Mouse (Mus musculus): ENCODE data around the gene Tead2. TPM values are rescaled to one million over a fixed set of nuclear protein-coding genes. Genes with fewer than 3 reads are reported as not detected.

Gene Tead2
- polyA plus RNA-seq, 1 experiment, result 147 TPM

DNA sequence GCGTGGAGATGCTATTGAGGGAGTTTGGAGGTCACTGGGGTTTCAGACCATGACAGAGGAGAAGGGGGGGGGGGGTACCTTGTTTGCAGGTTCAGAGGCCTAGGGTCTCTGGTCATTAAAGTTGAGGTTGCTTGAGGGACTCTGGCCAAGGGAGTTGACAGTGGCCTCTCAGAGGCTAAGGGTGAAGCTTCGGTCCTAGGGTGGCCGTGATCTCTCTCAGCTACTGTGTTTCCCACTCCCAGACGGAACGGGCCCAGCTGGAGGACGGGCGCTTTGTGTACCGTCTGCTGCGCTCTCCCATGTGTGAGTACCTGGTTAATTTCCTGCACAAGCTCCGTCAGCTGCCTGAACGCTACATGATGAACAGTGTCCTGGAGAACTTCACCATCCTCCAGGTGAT, 16.4 kb downstream of the Tead2 start:
- 0 out of 2 replicates have a peak, but pooled peaks cover 5% of the 10 kb centered on the region for H3K36me3 ChIP-seq (ENCODE audit: control insufficient read depth, insufficient read depth, low read length, poor library complexity, severe bottlenecking)
- H3K9me3 ChIP-seq (replicated peaks; ENCODE audit: control insufficient read depth, insufficient read depth, low read length, poor library complexity, severe bottlenecking), result no peaks in the 10 kb centered on the region
- no peak overlapping the region for H3K9ac ChIP-seq (ENCODE audit: low read depth, poor library complexity, severe bottlenecking)

DNA sequence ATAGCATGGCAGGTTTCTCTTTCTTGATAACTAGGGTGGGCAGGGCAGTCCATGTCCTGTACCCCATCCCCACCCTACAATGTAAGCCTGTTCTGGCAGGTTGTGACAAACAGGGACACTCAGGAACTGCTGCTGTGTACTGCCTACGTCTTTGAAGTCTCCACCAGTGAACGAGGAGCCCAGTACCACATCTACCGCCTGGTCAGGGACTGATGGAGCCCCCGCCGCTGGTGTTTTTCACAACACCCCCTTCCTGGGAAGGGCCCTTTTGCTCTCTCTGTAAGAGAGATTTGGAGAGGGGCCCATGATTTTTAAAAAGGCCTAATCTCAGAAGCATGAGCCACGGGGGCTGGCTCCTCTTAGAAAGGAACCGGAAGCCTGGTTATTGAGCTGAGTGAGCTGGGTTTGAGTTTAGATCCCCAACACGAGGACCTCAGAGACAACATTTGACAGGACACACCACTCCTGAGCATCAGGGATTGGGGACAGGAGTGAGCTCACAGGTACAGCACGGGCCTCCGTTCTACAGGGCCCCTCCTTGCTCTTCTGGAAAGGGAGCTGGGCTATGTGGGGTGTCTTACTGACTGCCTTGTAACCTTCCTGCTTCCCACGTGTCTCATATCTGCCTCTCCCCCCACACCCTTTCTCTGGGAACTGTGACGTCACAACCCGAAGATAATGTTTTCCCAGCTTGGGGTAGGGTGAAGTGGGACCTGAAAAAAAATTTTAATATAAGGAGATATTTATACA, 17.3 kb downstream of the Tead2 start:
- no peak overlapping the region for H3K4me3 ChIP-seq (ENCODE audit: low read depth, low read length)
- no peak overlapping the region for H3K9ac ChIP-seq (ENCODE audit: low read depth, poor library complexity, severe bottlenecking)
- TF ChIP-seq POLR2A (IDR thresholded peaks at IDR 0.05; ENCODE audit: insufficient read depth, low read length) (no peak), CTCF (IDR thresholded peaks at IDR 0.05; ENCODE audit: low read depth, low read length) (no peak), EP300 (IDR thresholded peaks at IDR 0.05; ENCODE audit: insufficient read depth, low read depth, low read length) (no peak)
- H3K9me3 ChIP-seq (replicated peaks; ENCODE audit: control insufficient read depth, insufficient read depth, low read length, poor library complexity, severe bottlenecking), result no peaks in the 10 kb centered on the region
- H3K4me1 ChIP-seq (ENCODE audit: control insufficient read depth, insufficient read depth, low read length), result peaks cover 8% of the 10 kb centered on the region
- no peaks in the 10 kb centered on the region for H3K27me3 ChIP-seq (ENCODE audit: control insufficient read depth, insufficient read depth, low read length, poor library complexity, severe bottlenecking)
- no peak overlapping the region for H3K27ac ChIP-seq (ENCODE audit: insufficient read depth, low read length)
- 0 out of 2 replicates have a peak, but pooled peaks cover 5% of the 10 kb centered on the region for H3K36me3 ChIP-seq (ENCODE audit: control insufficient read depth, insufficient read depth, low read length, poor library complexity, severe bottlenecking)

More for the DNA sequence above, 16.4 kb downstream of the Tead2 start:
- H3K27me3 ChIP-seq (ENCODE audit: control insufficient read depth, insufficient read depth, low read length, poor library complexity, severe bottlenecking), result no peaks in the 10 kb centered on the region
- TF ChIP-seq POLR2A (IDR thresholded peaks at IDR 0.05; ENCODE audit: insufficient read depth, low read length) (no peak), EP300 (IDR thresholded peaks at IDR 0.05; ENCODE audit: insufficient read depth, low read depth, low read length) (no peak), CTCF (IDR thresholded peaks at IDR 0.05; ENCODE audit: low read depth, low read length) (no peak)
- H3K27ac ChIP-seq (ENCODE audit: insufficient read depth, low read length), result no peak overlapping the region
- peaks cover 7% of the 10 kb centered on the region for H3K4me1 ChIP-seq (ENCODE audit: control insufficient read depth, insufficient read depth, low read length)
- no peak overlapping the region for H3K4me3 ChIP-seq (ENCODE audit: low read depth, low read length)

DNA sequence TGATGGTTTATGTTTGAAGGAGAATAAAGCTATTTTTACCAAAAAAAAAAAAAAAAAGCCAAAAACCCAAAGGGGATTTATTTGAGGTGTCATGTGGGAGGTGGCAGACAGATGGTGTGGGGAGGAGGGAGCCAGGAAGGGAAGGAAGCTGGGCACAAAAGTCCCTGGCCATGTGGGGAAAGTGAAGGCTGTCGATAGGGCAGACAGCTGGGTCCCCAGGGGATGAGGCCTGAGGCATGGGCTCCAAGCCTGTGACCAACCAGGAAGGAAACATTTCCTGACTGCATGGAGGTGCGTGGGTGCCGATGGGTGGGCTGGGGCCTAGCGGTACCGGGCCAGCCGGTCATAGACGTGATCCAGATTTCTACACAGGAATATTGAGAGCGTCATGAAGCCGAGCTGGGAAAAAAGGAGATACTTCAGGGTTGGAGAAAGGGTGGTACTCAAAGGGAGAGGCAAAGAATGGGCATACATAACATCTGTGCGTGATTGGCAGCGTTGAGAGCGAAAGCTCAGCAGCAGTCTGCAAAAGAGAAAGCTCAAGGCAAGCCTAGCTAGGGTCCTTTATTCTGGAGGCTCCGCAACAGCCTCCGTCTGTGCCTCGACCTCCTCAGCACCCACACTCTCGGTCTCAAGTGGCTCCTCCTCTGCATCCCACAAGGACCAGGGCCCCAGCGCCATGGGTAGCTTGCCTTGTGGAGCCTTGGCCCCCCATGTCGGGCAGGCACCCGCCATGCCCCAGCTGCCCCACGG, 18.2 kb downstream of the Tead2 start:
- no peak for TF ChIP-seq CTCF (IDR thresholded peaks at IDR 0.05; ENCODE audit: low read depth, low read length)
- no peak for TF ChIP-seq EP300 (IDR thresholded peaks at IDR 0.05; ENCODE audit: insufficient read depth, low read depth, low read length)
- no peak for TF ChIP-seq POLR2A (IDR thresholded peaks at IDR 0.05; ENCODE audit: insufficient read depth, low read length)
- Histone ChIP-seq H3K4me3 (ENCODE audit: low read depth, low read length) (peak overlapping the region; percentile 48), H3K4me1 (ENCODE audit: control insufficient read depth, insufficient read depth, low read length) (peaks cover 7% of the 10 kb centered on the region), H3K27ac (ENCODE audit: insufficient read depth, low read length) (no peak overlapping the region), H3K36me3 (ENCODE audit: control insufficient read depth, insufficient read depth, low read length, poor library complexity, severe bottlenecking) (0 out of 2 replicates have a peak, but pooled peaks cover 5% of the 10 kb centered on the region), H3K9me3 (replicated peaks; ENCODE audit: control insufficient read depth, insufficient read depth, low read length, poor library complexity, severe bottlenecking) (no peaks in the 10 kb centered on the region), H3K9ac (ENCODE audit: low read depth, poor library complexity, severe bottlenecking) (peak overlapping the region; percentile 16; the same call in 1 of the 2 replicates), H3K27me3 (ENCODE audit: control insufficient read depth, insufficient read depth, low read length, poor library complexity, severe bottlenecking) (no peaks in the 10 kb centered on the region)

DNA sequence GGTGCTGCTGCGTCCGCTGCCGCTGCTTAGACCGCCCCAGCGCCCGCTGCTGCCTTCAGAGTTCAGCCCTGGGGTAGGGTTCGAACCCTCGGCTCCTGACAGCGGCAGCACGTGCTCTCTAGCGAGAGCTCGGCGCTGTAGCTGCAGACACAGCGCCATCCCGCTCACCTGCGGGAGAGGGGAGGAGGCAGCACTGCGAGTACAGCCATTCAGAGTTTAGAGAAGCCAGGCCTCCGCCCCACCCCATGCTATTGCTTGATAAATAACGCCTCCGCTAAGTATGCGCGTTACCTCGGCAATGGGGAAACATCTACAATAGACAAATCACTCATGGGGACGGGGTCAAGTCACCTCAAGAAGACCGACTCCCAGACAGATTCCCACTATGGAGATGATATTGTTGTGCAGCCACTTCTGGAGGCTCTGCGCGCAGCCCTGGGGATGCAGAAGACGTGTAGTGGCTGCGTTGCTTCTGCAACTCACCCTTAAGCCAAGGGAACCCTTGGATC, 18.8 kb downstream of the Tead2 start:
- Histone ChIP-seq H3K4me3 (ENCODE audit: low read depth, low read length) (peak overlapping the region; percentile 48), H3K27ac (ENCODE audit: insufficient read depth, low read length) (peak overlapping the region; percentile 21), H3K4me1 (ENCODE audit: control insufficient read depth, insufficient read depth, low read length) (peaks cover 4% of the 10 kb centered on the region)

DNA sequence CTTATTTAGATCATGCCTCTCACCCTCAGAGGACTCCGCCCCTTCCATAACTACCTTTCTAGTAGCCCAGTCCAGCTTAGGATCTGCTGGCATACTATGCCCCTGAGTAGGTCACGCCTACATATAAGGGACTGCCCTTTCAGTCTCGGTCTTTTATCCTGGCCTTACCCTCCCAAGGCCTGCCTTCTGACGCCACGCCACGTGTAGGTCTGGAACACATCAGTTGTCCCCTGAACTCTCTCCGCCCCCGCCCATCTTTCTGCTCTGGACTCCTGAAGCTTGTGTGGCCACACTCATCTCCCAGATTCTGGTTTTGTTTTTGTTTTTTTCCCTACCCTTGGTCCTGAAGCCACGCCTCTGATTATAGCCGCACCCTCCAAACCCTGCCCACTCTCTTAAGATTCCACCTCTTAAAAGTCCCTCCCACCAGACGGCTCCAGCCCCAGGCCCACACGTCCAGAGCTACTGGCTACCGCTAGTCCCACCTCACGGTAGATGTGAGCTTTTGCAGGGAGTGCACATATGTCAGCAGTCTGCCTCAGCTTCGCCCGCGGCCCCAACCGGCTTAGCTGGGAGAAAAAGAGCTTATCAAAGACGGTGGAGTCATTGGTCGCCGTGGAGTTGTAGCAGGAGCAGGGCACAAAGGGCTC, 19.5 kb downstream of the Tead2 start:
- peak overlapping the region; percentile 21 for H3K27ac ChIP-seq (ENCODE audit: insufficient read depth, low read length)
- H3K36me3 ChIP-seq (ENCODE audit: control insufficient read depth, insufficient read depth, low read length, poor library complexity, severe bottlenecking), result 0 out of 2 replicates have a peak, but pooled peaks cover 5% of the 10 kb centered on the region
- peak overlapping the region; percentile 51 for H3K4me3 ChIP-seq (ENCODE audit: low read depth, low read length)
- H3K9me3 ChIP-seq (replicated peaks; ENCODE audit: control insufficient read depth, insufficient read depth, low read length, poor library complexity, severe bottlenecking), result no peaks in the 10 kb centered on the region
- peaks cover 2% of the 10 kb centered on the region for H3K4me1 ChIP-seq (ENCODE audit: control insufficient read depth, insufficient read depth, low read length)
- peak overlapping the region; percentile 4; the same call in 1 of the 2 replicates for H3K9ac ChIP-seq (ENCODE audit: low read depth, poor library complexity, severe bottlenecking)
- no peaks in the 10 kb centered on the region for H3K27me3 ChIP-seq (ENCODE audit: control insufficient read depth, insufficient read depth, low read length, poor library complexity, severe bottlenecking)
- peak; percentile 87 for TF ChIP-seq POLR2A (IDR thresholded peaks at IDR 0.05; ENCODE audit: insufficient read depth, low read length)
- TF ChIP-seq CTCF (IDR thresholded peaks at IDR 0.05; ENCODE audit: low read depth, low read length), result no peak

More for the DNA sequence above, 18.8 kb downstream of the Tead2 start:
- Histone ChIP-seq H3K36me3 (ENCODE audit: control insufficient read depth, insufficient read depth, low read length, poor library complexity, severe bottlenecking) (0 out of 2 replicates have a peak, but pooled peaks cover 5% of the 10 kb centered on the region), H3K9me3 (replicated peaks; ENCODE audit: control insufficient read depth, insufficient read depth, low read length, poor library complexity, severe bottlenecking) (no peaks in the 10 kb centered on the region), H3K27me3 (ENCODE audit: control insufficient read depth, insufficient read depth, low read length, poor library complexity, severe bottlenecking) (no peaks in the 10 kb centered on the region), H3K9ac (ENCODE audit: low read depth, poor library complexity, severe bottlenecking) (peak overlapping the region; percentile 16; the same call in 1 of the 2 replicates)
- TF ChIP-seq EP300 (IDR thresholded peaks at IDR 0.05; ENCODE audit: insufficient read depth, low read depth, low read length) (0 out of 2 replicates have a peak, but pooled peaks have one; percentile 33), CTCF (IDR thresholded peaks at IDR 0.05; ENCODE audit: low read depth, low read length) (no peak)
